Mouse (Mus musculus): ENCODE results near the gene St3gal4.

DNA sequence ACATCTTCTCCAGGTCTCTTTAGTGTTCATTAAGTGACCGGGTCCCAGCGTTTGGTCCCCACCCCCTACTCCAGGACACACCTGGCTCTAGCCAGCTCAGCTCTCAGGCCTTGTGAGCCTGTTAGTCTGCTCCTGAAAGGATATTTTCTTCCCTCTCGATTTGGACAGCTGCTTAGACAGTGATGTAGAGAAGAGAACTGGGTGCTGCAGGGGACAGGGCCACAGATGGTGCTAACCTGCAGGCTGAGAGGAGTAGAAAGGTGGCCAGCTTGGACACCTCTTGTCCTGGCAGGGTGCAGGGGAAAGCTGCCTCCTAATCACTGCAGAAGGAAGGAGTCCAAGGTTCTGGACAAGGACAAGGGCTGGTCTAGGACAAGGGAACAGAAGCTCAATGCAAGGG lies 11.0 kb downstream of the St3gal4 start:
- no peak for TF ChIP-seq CTCF (IDR thresholded peaks at IDR 0.05; ENCODE audit: insufficient read depth, low read length)
- TF ChIP-seq POLR2A (IDR thresholded peaks at IDR 0.05; ENCODE audit: borderline replicate concordance, extremely low read depth, low read depth, low read length): no peak

Measured in lung, adult 2 months (tissue).